Mouse (Mus musculus) neural tube, embryonic 11.5 days (tissue): Measurements from ENCODE around the gene Pla2g10. TPM values are rescaled to one million over a fixed set of nuclear protein-coding genes. Genes with fewer than 3 reads are reported as not detected.

Experiments used
- ATAC-seq: fragments of 200-750 bp; cut with Nextera tagmentation; 2 replicates; pipeline ENCODE4 v1.8.0; 2017; ENCODE audit warnings: moderate number of reproducible peaks, mild to moderate bottlenecking, moderate TSS enrichment, moderate library complexity; ENCODE audit not compliant: insufficient read depth, low FRiP score, low TSS enrichment
- DNase-seq: peaks from one replicate; pipeline ENCODE4 v3.0.0-alpha.2; 2015; ENCODE audit warnings: low spot score
- H3K27ac ChIP-seq: fragments of 300-500 bp; sonication (generic); 2 replicates; pipeline ENCODE4 v1.5.1; 2014; ENCODE audit warnings: low read depth, mild to moderate bottlenecking, low read length
- H3K27me3 ChIP-seq: fragments of 300-500 bp; sonication (generic); 2 replicates; pipeline ENCODE4 v1.6.1; 2014; ENCODE audit warnings: mild to moderate bottlenecking, low read length, mixed read lengths; ENCODE audit not compliant: control insufficient read depth, insufficient read depth
- H3K36me3 ChIP-seq: fragments of 300-500 bp; sonication (generic); 2 replicates; pipeline ENCODE4 v1.6.1; 2014; ENCODE audit warnings: mild to moderate bottlenecking, low read length, moderate library complexity, mixed read lengths; ENCODE audit not compliant: control insufficient read depth, insufficient read depth
- H3K4me1 ChIP-seq: fragments of 300-500 bp; sonication (generic); 2 replicates; pipeline ENCODE4 v1.6.1; 2014; ENCODE audit warnings: low read length, mixed read lengths; ENCODE audit not compliant: control insufficient read depth, insufficient read depth
- H3K4me2 ChIP-seq: fragments of 300-500 bp; sonication (generic); 2 replicates; pipeline ENCODE4 v1.6.1; 2014; ENCODE audit warnings: low read depth, mild to moderate bottlenecking, moderate library complexity
- H3K4me3 ChIP-seq: fragments of 300-500 bp; sonication (generic); 2 replicates; pipeline ENCODE4 v1.5.1; 2014; ENCODE audit warnings: low read depth, low read length
- H3K9ac ChIP-seq: fragments of 300-500 bp; sonication (generic); 2 replicates; pipeline ENCODE4 v1.6.1; 2014; ENCODE audit warnings: mild to moderate bottlenecking, low read length
- H3K9me3 ChIP-seq: fragments of 300-500 bp; sonication (generic); 2 replicates; pipeline ENCODE4 v1.6.1; 2016; ENCODE audit warnings: low read length; ENCODE audit not compliant: control insufficient read depth
- WGBS: fragments of 180-500 bp; shearing (Covaris S2); extraction: QIAGEN DNeasy Blood & Tissue Kit; methylation state at CpG from one replicate; pipeline ENCODE4 v1.1.7; 2014; 5-methylcytosine and 5-hydroxymethylcytosine counted together
- polyA plus RNA-seq: library from polyadenylated mRNA; unstranded; fragments of >200 nt; fragmentation: Nextera tagmentation; extraction: Ambion mirVana; gene quantifications from 2 replicates; pipeline ENCODE4 v1.2.1, GENCODE M21; 2014

Gene Pla2g10
- polyA plus RNA-seq, 1 experiment from 2014 or later, result not detected

- no peak overlapping the region for H3K4me2 ChIP-seq
Measured at GRCm38 (mm10) chr16:13704676-13705075, 26.1 kb downstream of the Pla2g10 start.

GRCm38 (mm10) chr16:13702184-13702583, 28.6 kb downstream of the Pla2g10 start:
- WGBS, result 94% methylated on average over 7 of the region's 7 CpGs
- no peak for ATAC-seq
- Histone ChIP-seq H3K9ac (no peak overlapping the region), H3K4me1 (no peaks in the 10 kb centered on the region), H3K36me3 (peaks cover 3% of the 10 kb centered on the region; the same call in 1 of the 2 replicates), H3K9me3 (no peaks in the 10 kb centered on the region), H3K4me3 (no peak overlapping the region), H3K4me2 (no peak overlapping the region), H3K27ac (no peak overlapping the region), H3K27me3 (no peaks in the 10 kb centered on the region)
- no peak for DNase-seq

More at GRCm38 (mm10) chr16:13704676-13705075, 26.1 kb downstream of the Pla2g10 start:
- Histone ChIP-seq H3K9ac (no peak overlapping the region), H3K27ac (no peak overlapping the region), H3K27me3 (no peaks in the 10 kb centered on the region), H3K36me3 (no peaks in the 10 kb centered on the region; the same call in 1 of the 2 replicates), H3K9me3 (no peaks in the 10 kb centered on the region), H3K4me1 (no peaks in the 10 kb centered on the region), H3K4me3 (no peak overlapping the region)
- ATAC-seq (no peak), DNase-seq (no peak)
- WGBS, result 94% methylated on average over 10 of the region's 10 CpGs

- Histone ChIP-seq H3K27me3 (no peaks in the 10 kb centered on the region), H3K36me3 (peaks cover 5% of the 10 kb centered on the region; the same call in 1 of the 2 replicates), H3K9me3 (no peaks in the 10 kb centered on the region), H3K4me3 (no peak overlapping the region), H3K4me2 (no peak overlapping the region), H3K9ac (no peak overlapping the region), H3K4me1 (no peaks in the 10 kb centered on the region), H3K27ac (no peak overlapping the region)
- ATAC-seq, result no peak
- WGBS, result 90% methylated on average over 7 of the region's 7 CpGs
- DNase-seq, result no peak
Measured at GRCm38 (mm10) chr16:13698998-13699397, 31.8 kb downstream of the Pla2g10 start.

GRCm38 (mm10) chr16:13678601-13679319, 52.0 kb downstream of the Pla2g10 start:
- Histone ChIP-seq H3K4me1 (no peaks in the 10 kb centered on the region), H3K4me2 (no peak overlapping the region), H3K4me3 (no peak overlapping the region), H3K27ac (no peak overlapping the region), H3K9ac (no peak overlapping the region), H3K36me3 (peaks cover 3% of the 10 kb centered on the region; the same call in 1 of the 2 replicates), H3K9me3 (no peaks in the 10 kb centered on the region), H3K27me3 (no peaks in the 10 kb centered on the region)
- DNase-seq, result no peak
- WGBS, result 95% methylated on average over 3 of the region's 3 CpGs
- no peak for ATAC-seq

GRCm38 (mm10) chr16:13674511-13674910, 56.3 kb downstream of the Pla2g10 start:
- Histone ChIP-seq H3K9ac (no peak overlapping the region), H3K27ac (no peak overlapping the region), H3K36me3 (peaks cover 3% of the 10 kb centered on the region; the same call in 1 of the 2 replicates), H3K4me2 (no peak overlapping the region), H3K27me3 (no peaks in the 10 kb centered on the region), H3K9me3 (no peaks in the 10 kb centered on the region), H3K4me1 (peaks cover 5% of the 10 kb centered on the region), H3K4me3 (no peak overlapping the region)
- DNase-seq (no peak), ATAC-seq (no peak)
- 93% methylated on average over 3 of the region's 3 CpGs for WGBS

- Histone ChIP-seq H3K27me3 (no peaks in the 10 kb centered on the region), H3K4me3 (no peak overlapping the region), H3K4me1 (peaks cover 5% of the 10 kb centered on the region), H3K27ac (no peak overlapping the region), H3K36me3 (peaks cover 3% of the 10 kb centered on the region; the same call in 1 of the 2 replicates), H3K4me2 (peak overlapping the region; percentile 62), H3K9me3 (no peaks in the 10 kb centered on the region), H3K9ac (no peak overlapping the region)
- 84% methylated on average over 5 of the region's 5 CpGs for WGBS
- DNase-seq (no peak), ATAC-seq (no peak)
Measured at GRCm38 (mm10) chr16:13673114-13673513, 57.7 kb downstream of the Pla2g10 start.

GRCm38 (mm10) chr16:13672386-13672898, 58.3 kb downstream of the Pla2g10 start:
- WGBS, result 2% methylated on average over 20 of the region's 20 CpGs
- Histone ChIP-seq H3K27me3 (no peaks in the 10 kb centered on the region), H3K4me1 (peaks cover 5% of the 10 kb centered on the region), H3K9ac (peak overlapping the region; percentile 92), H3K9me3 (no peaks in the 10 kb centered on the region), H3K4me2 (peak overlapping the region; percentile 62), H3K36me3 (peaks cover 3% of the 10 kb centered on the region; the same call in 1 of the 2 replicates), H3K4me3 (peak overlapping the region; percentile 94), H3K27ac (0 out of 2 replicates have a peak overlapping the region, but pooled peaks have one; percentile 58)
- ATAC-seq (0 out of 2 replicates have a peak, but pooled peaks have one; percentile 39), DNase-seq (peak; percentile 62)

- H3K27ac ChIP-seq, result peak within 1 kb of the TSS; percentile 58; the same call in 1 of the 2 replicates
Measured at GRCm38 (mm10) chr16:13671685-13672385, 58.9 kb downstream of the Pla2g10 start, which contains the start of the genes Bfar and 3110001I22Rik. TSS of gene Bfar (plus strand) at chr16:13671858. TSS of gene 3110001I22Rik (plus strand) at chr16:13671929.

More at GRCm38 (mm10) chr16:13671685-13672385, 58.9 kb downstream of the Pla2g10 start, which contains the start of the genes Bfar and 3110001I22Rik:
- H3K4me1 ChIP-seq, result peaks cover 5% of the 10 kb centered on the region
- WGBS, result under 1% methylated on average over 54 of the region's 54 CpGs
- DNase-seq (peak; percentile 95), ATAC-seq (peak; percentile 92)
- peak within 1 kb of the TSS; percentile 62 for H3K4me2 ChIP-seq
- H3K36me3 ChIP-seq, result no peaks in the 10 kb centered on the region
- H3K9me3 ChIP-seq, result no peaks in the 10 kb centered on the region
- no peaks in the 10 kb centered on the region for H3K27me3 ChIP-seq
- H3K9ac ChIP-seq, result peak within 1 kb of the TSS; percentile 92
- peak within 1 kb of the TSS; percentile 94 for H3K4me3 ChIP-seq
